Mouse (Mus musculus) E14TG2a.4 (cell line): ENCODE data around the gene Gm14525.
"Not testable (repeated sequence)": the region's sequence is repeated elsewhere in the genome, so short reads cannot be mapped to it uniquely, and the experiment has no call there.

Experiments
- H3K27me3 ChIP-seq: 2 replicates; pipeline ENCODE4 v1.6.1; 2014; ENCODE audit warnings: low read length, control low read depth; ENCODE audit not compliant: insufficient read depth
- H3K36me3 ChIP-seq: 2 replicates; pipeline ENCODE4 v1.6.1; 2014; ENCODE audit warnings: low read length, control low read depth; ENCODE audit not compliant: insufficient read depth
- H3K4me1 ChIP-seq: replicated peaks from 2 replicates; pipeline ENCODE4 v1.6.1; 2014; ENCODE audit warnings: low read depth, low read length, control low read depth
- H3K4me3 ChIP-seq: replicated peaks from 2 replicates; pipeline ENCODE4 v1.5.1; 2014; ENCODE audit warnings: mild to moderate bottlenecking, low read length
- H3K9me3 ChIP-seq: 2 replicates; pipeline ENCODE4 v1.6.1; 2014; ENCODE audit warnings: low read length, control low read depth

Gene Gm14525

DNA sequence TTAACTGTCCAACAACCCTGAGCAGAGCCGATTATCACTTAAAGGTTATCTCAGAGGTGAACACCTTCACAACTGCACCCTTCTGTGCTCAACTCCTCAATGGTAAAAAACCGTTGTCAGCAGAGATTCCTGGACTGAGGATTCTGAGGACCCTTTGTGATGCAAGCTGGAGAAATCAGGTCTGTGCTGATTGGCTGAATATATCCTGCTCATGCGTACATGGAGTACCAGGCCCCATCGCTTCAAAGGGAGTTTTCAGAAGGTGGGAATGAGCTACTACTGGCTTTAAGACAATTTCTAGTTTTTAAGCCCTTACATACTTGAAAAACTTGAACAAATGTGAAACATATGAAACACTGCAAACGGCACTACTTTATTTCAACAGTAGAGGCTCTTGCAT is at the start of gene Gm14525:
Gene Gm14525, minus strand, starts transcription at position 101 of the 400 bp plus-strand sequence.
- H3K4me3 ChIP-seq, H3K36me3 ChIP-seq, H3K27me3 ChIP-seq, H3K4me1 ChIP-seq, H3K9me3 ChIP-seq: not testable (repeated sequence)
